Mouse (Mus musculus) liver, embryonic 14.5 days (tissue): Measurements from ENCODE around the gene F13a1.

Experiments used
- CTCF ChIP-seq: IDR thresholded peaks from 2 replicates; pipeline ENCODE4 v1.5.1; 2016; ENCODE audit warnings: antibody characterized with exemption, low read depth, control low read depth
- EP300 ChIP-seq: IDR thresholded peaks from 2 replicates; pipeline ENCODE4 v1.6.1; 2016; ENCODE audit warnings: antibody characterized with exemption, low read depth

GRCm38 (mm10) chr13:36839111-36839510 is 210.9 kb downstream of the F13a1 start:
- TF ChIP-seq EP300 (no peak), CTCF (no peak)
